Mouse (Mus musculus) kidney, postnatal 10 days (tissue): Measurements from ENCODE around the gene Neb.

Experiments used
- DNase-seq: peaks from one replicate; pipeline ENCODE4 v3.0.0; 2021; ENCODE audit warnings: mixed read lengths

The Neb gene

GRCm38 (mm10) chr2:52372480-52372879, 5.8 kb downstream of the Neb start:
- DNase-seq = no peak

- no peak for DNase-seq
These were observed 6.2 kb downstream of the Neb start for GRCm38 (mm10) chr2:52372080-52372479.

GRCm38 (mm10) chr2:52371066-52371465, 7.2 kb downstream of the Neb start:
- peak; percentile 35 for DNase-seq

- DNase-seq = no peak
These were observed 8.7 kb downstream of the Neb start for GRCm38 (mm10) chr2:52369622-52370021.

- DNase-seq = no peak
These were observed 10.6 kb downstream of the Neb start for GRCm38 (mm10) chr2:52367665-52368064.

GRCm38 (mm10) chr2:52367248-52367647, 11.0 kb downstream of the Neb start:
- no peak for DNase-seq

- no peak for DNase-seq
These were observed 17.2 kb downstream of the Neb start for GRCm38 (mm10) chr2:52361086-52361485.

GRCm38 (mm10) chr2:52359722-52360121, 18.6 kb downstream of the Neb start:
- DNase-seq = no peak

GRCm38 (mm10) chr2:52358156-52358555, 20.1 kb downstream of the Neb start:
- no peak for DNase-seq

- DNase-seq = no peak
These were observed 27.2 kb downstream of the Neb start for GRCm38 (mm10) chr2:52351029-52351428.

GRCm38 (mm10) chr2:52340990-52341389, 37.3 kb downstream of the Neb start:
- no peak for DNase-seq

- DNase-seq = no peak
These were observed 42.7 kb downstream of the Neb start for GRCm38 (mm10) chr2:52335556-52335955.

- DNase-seq = no peak
These were observed 43.2 kb downstream of the Neb start for GRCm38 (mm10) chr2:52335087-52335486.

GRCm38 (mm10) chr2:52333535-52333934, 44.7 kb downstream of the Neb start:
- DNase-seq = no peak

GRCm38 (mm10) chr2:52331761-52332160, 46.5 kb downstream of the Neb start:
- DNase-seq = no peak

GRCm38 (mm10) chr2:52327244-52327815, 50.9 kb downstream of the Neb start:
- no peak for DNase-seq

- no peak for DNase-seq
These were observed 56.4 kb downstream of the Neb start for GRCm38 (mm10) chr2:52321866-52322265.

- DNase-seq = no peak
These were observed 58.1 kb downstream of the Neb start for GRCm38 (mm10) chr2:52320175-52320574.

- DNase-seq = peak; percentile 9
These were observed 59.2 kb downstream of the Neb start for GRCm38 (mm10) chr2:52319020-52319567.

- DNase-seq = no peak
These were observed 60.8 kb downstream of the Neb start for GRCm38 (mm10) chr2:52317471-52317870.

- no peak for DNase-seq
These were observed 62.5 kb downstream of the Neb start for GRCm38 (mm10) chr2:52315737-52316136.

GRCm38 (mm10) chr2:52314922-52315730, 63.1 kb downstream of the Neb start:
- DNase-seq = no peak

GRCm38 (mm10) chr2:52310757-52311156, 67.5 kb downstream of the Neb start:
- no peak for DNase-seq

GRCm38 (mm10) chr2:52306635-52307034, 71.6 kb downstream of the Neb start:
- DNase-seq = no peak
